In the genomic region with DNA sequence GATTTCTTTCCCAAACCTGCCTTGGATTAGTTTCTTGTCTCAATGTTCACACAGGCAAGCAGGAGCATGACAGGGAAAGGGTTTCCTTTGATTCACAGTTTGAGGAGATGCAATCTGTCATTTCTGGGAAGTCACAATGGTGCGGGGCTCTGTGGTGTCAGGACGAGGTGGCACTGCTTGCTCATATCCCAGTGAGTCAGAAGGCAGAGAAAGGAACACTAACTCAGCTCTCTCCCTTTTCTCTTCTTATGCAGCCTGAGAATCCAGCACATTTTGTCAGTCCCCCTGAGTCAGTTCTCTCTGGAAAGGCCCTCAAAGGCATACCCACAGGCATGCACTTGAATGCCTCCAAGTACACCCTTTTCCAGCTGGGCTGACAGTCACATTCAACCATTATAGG, we compare ENCODE assay signal across 30 mouse cellular contexts.
DNase-seq lines count a peak whose midpoint lies in the region; ATAC-seq lines count a peak whose summit lies in the region.
"Had no signal": no experiment of that assay in that cellular context is flagged by ENCODE, and none has a peak within 500 bp of the region (broad histone marks: within the 10 kb centered on the region; RNA-seq: fewer than 3 reads in every experiment).

No protein-coding gene starts in this region.

- no peaks in the 10 kb centered on the region for H3K9me3 ChIP-seq in midbrain, embryonic 14.5 days (ENCODE audit: control insufficient read depth, low read length)
- no peaks in the 10 kb centered on the region for H3K9me3 ChIP-seq in midbrain, embryonic 10.5 days (replicated peaks)
- H3K9me3 ChIP-seq: G1E; limb, embryonic 12.5 days; liver, embryonic 15.5 days; neural tube, embryonic 12.5 days had no signal

- no peak for DNase-seq in frontal cortex, postnatal 14 days (ENCODE audit: low spot score in 2 of 2)
- peak; percentile 8 for DNase-seq in midbrain, embryonic 14.5 days
- DNase-seq in midbrain, embryonic 10.5 days (ENCODE audit: low spot score) = no peak
- peak; percentile 4 to 6 for DNase-seq in right cerebral cortex, adult 2 months (ENCODE audit: low spot score in 2 of 2)
- DNase-seq in right cerebral cortex, postnatal 4 days = no peak
- no peak for DNase-seq in urinary bladder, postnatal 25 days (ENCODE audit: low spot score)
- DNase-seq: adrenal gland, postnatal 14 days; cerebellum, adult 18-20 months; cerebellum, postnatal 10 days; gastrocnemius, adult 2 months; gastrocnemius, postnatal 36 days; heart, adult 18-20 months; heart, postnatal 4 days; kidney, adult 11 months; kidney, postnatal 14 days; lung, embryonic 14.5 days; lung, postnatal 14 days; thymus, adult 2 months; thymus, postnatal 36 days had no signal

- H3K36me3 ChIP-seq in midbrain, embryonic 14.5 days (ENCODE audit: control insufficient read depth, insufficient read depth, low read length) = no peaks in the 10 kb centered on the region
- no peaks in the 10 kb centered on the region for H3K36me3 ChIP-seq in midbrain, embryonic 10.5 days
- H3K36me3 ChIP-seq: G1E; limb, embryonic 12.5 days; liver, embryonic 15.5 days; neural tube, embryonic 12.5 days had no signal

- H3K9ac ChIP-seq in midbrain, embryonic 14.5 days (replicated peaks; ENCODE audit: low read length) = no peak overlapping the region
- H3K9ac ChIP-seq: hindbrain, embryonic 14.5 days; limb, embryonic 12.5 days; liver, embryonic 15.5 days; lung, embryonic 14.5 days; neural tube, embryonic 12.5 days had no signal

- no peaks in the 10 kb centered on the region for H3K4me1 ChIP-seq in midbrain, embryonic 14.5 days (ENCODE audit: control insufficient read depth, insufficient read depth, low read length)
- H3K4me1 ChIP-seq in midbrain, embryonic 10.5 days = no peaks in the 10 kb centered on the region
- H3K4me1 ChIP-seq: limb, embryonic 12.5 days; liver, embryonic 15.5 days; neural tube, embryonic 12.5 days had no signal

- no peaks in the 10 kb centered on the region for H3K27me3 ChIP-seq in midbrain, embryonic 14.5 days (ENCODE audit: control insufficient read depth, insufficient read depth, low read length)
- H3K27me3 ChIP-seq in midbrain, embryonic 10.5 days (ENCODE audit: low read depth, poor library complexity, severe bottlenecking) = no peaks in the 10 kb centered on the region
- H3K27me3 ChIP-seq: limb, embryonic 12.5 days; liver, embryonic 15.5 days; neural tube, embryonic 12.5 days; Patski had no signal

- 80% methylated on average over 2 of the region's 2 CpGs for WGBS in midbrain, embryonic 14.5 days
- 90% methylated on average over 2 of the region's 2 CpGs for WGBS in midbrain, embryonic 10.5 days

- no peak overlapping the region for H3K4me2 ChIP-seq in midbrain, embryonic 14.5 days (ENCODE audit: low read length)
- H3K4me2 ChIP-seq: heart, embryonic 11.5 days; hindbrain, embryonic 14.5 days; limb, embryonic 12.5 days; liver, embryonic 15.5 days; lung, embryonic 14.5 days; neural tube, embryonic 12.5 days had no signal

- no peak overlapping the region for H3K27ac ChIP-seq in midbrain, embryonic 14.5 days (replicated peaks; ENCODE audit: low read depth, low read length)
- H3K27ac ChIP-seq in midbrain, embryonic 10.5 days (replicated peaks) = no peak overlapping the region
- H3K27ac ChIP-seq: gastrocnemius, adult 2 months; hindbrain, embryonic 14.5 days; left cerebral cortex, adult 2 months; limb, embryonic 12.5 days; liver, embryonic 15.5 days; neural tube, embryonic 12.5 days had no signal

- no peak overlapping the region for H3K4me3 ChIP-seq in midbrain, embryonic 14.5 days (replicated peaks; ENCODE audit: low read depth, low read length)
- no peak overlapping the region for H3K4me3 ChIP-seq in midbrain, embryonic 10.5 days
- H3K4me3 ChIP-seq: gastrocnemius, adult 2 months; left cerebral cortex, adult 2 months; limb, embryonic 12.5 days; liver, embryonic 15.5 days; myocyte; neural tube, embryonic 12.5 days had no signal

- peak; percentile 78 for ATAC-seq in frontal cortex, adult (ENCODE audit: low TSS enrichment)
- no peak for ATAC-seq in midbrain, embryonic 14.5 days (ENCODE audit: low FRiP score, low TSS enrichment)
- ATAC-seq: forebrain, embryonic 14.5 days; Patski had no signal

Comparison
In these comparisons a context has a peak if more than half of its experiments do, and no peak if none do; other contexts are left out.
1. DNase-seq: peak in midbrain, embryonic 14.5 days (single experiment) and right cerebral cortex, adult 2 months (2 of 2); none in frontal cortex, postnatal 14 days (0 of 2), midbrain, embryonic 10.5 days (single experiment), right cerebral cortex, postnatal 4 days (single experiment) and urinary bladder, postnatal 25 days (single experiment).